ENCODE assay signal across 9 mouse cellular contexts in genomic region chr8:105466700-105467291, GRCm38 (mm10). TPM values are rescaled to one million over a fixed set of nuclear protein-coding genes. Genes with fewer than 3 reads are reported as not detected.
DNase-seq lines count a peak whose midpoint lies in the region; ATAC-seq lines count a peak whose summit lies in the region.
"Had no signal": no experiment of that assay in that cellular context is flagged by ENCODE, and none has a peak within 500 bp of the region (broad histone marks: within the 10 kb centered on the region; RNA-seq: fewer than 3 reads in every experiment).

No protein-coding gene starts in this region.

- H3K27me3 ChIP-seq in midbrain, embryonic 13.5 days: no peaks in the 10 kb centered on the region
- H3K27me3 ChIP-seq in midbrain, embryonic 10.5 days (ENCODE audit: low read depth, poor library complexity, severe bottlenecking): peaks cover 14% of the 10 kb centered on the region
- H3K27me3 ChIP-seq in hindbrain, embryonic 16.5 days (replicated peaks; ENCODE audit: control insufficient read depth, insufficient read depth, low read length): no peaks in the 10 kb centered on the region
- no peaks in the 10 kb centered on the region for H3K27me3 ChIP-seq in midbrain, embryonic 15.5 days (replicated peaks)

- no peaks in the 10 kb centered on the region for H3K9me3 ChIP-seq in midbrain, embryonic 13.5 days
- no peaks in the 10 kb centered on the region for H3K9me3 ChIP-seq in midbrain, embryonic 10.5 days (replicated peaks)
- no peaks in the 10 kb centered on the region for H3K9me3 ChIP-seq in hindbrain, embryonic 16.5 days (ENCODE audit: control insufficient read depth, low read length)
- H3K9me3 ChIP-seq in midbrain, embryonic 15.5 days: no peaks in the 10 kb centered on the region

- peaks cover 55% of the 10 kb centered on the region for H3K4me1 ChIP-seq in midbrain, embryonic 13.5 days (replicated peaks)
- peaks cover 57% of the 10 kb centered on the region for H3K4me1 ChIP-seq in midbrain, embryonic 10.5 days
- H3K4me1 ChIP-seq in hindbrain, embryonic 16.5 days (ENCODE audit: control insufficient read depth, insufficient read depth, low read depth, low read length): peaks cover 43% of the 10 kb centered on the region
- peaks cover 43% of the 10 kb centered on the region for H3K4me1 ChIP-seq in midbrain, embryonic 15.5 days

- WGBS in midbrain, embryonic 13.5 days: 84% methylated on average over 7 of the region's 7 CpGs
- 84% methylated on average over 7 of the region's 7 CpGs for WGBS in midbrain, embryonic 10.5 days
- WGBS in hindbrain, embryonic 16.5 days: 56% methylated on average over 7 of the region's 7 CpGs
- 71% methylated on average over 7 of the region's 7 CpGs for WGBS in midbrain, embryonic 15.5 days

- no peak overlapping the region for H3K4me2 ChIP-seq in midbrain, embryonic 13.5 days (replicated peaks)
- H3K4me2 ChIP-seq in hindbrain, embryonic 16.5 days (ENCODE audit: low read length): no peak overlapping the region; the same call in 1 of the 2 replicates
- H3K4me2 ChIP-seq in midbrain, embryonic 15.5 days: no peak overlapping the region

- peak overlapping the region; percentile 56; the same call in 1 of the 2 replicates for H3K27ac ChIP-seq in midbrain, embryonic 13.5 days
- no peak overlapping the region; the same call in 1 of the 2 replicates for H3K27ac ChIP-seq in midbrain, embryonic 10.5 days (replicated peaks)
- peak overlapping the region; percentile 71 for H3K27ac ChIP-seq in hindbrain, embryonic 16.5 days (ENCODE audit: low read depth, low read length)
- peak overlapping the region; percentile 64 for H3K27ac ChIP-seq in midbrain, embryonic 15.5 days
- H3K27ac ChIP-seq: kidney, postnatal 0 days had no signal

- H3K36me3 ChIP-seq in midbrain, embryonic 13.5 days: peaks cover 21% of the 10 kb centered on the region
- peaks cover 21% of the 10 kb centered on the region for H3K36me3 ChIP-seq in midbrain, embryonic 10.5 days
- H3K36me3 ChIP-seq in hindbrain, embryonic 16.5 days (ENCODE audit: control insufficient read depth, insufficient read depth, low read length): peaks cover 7% of the 10 kb centered on the region
- H3K36me3 ChIP-seq in midbrain, embryonic 15.5 days (replicated peaks): no peaks in the 10 kb centered on the region

- DNase-seq in midbrain, embryonic 10.5 days (ENCODE audit: low spot score): no peak
- peak; percentile 94 for DNase-seq in cerebellum, adult 9-11 months
- no peak for DNase-seq in T-cell, adult 2 months (ENCODE audit: low spot score)
- DNase-seq: thymus, postnatal 4 days had no signal

- no peak overlapping the region for H3K4me3 ChIP-seq in midbrain, embryonic 13.5 days (replicated peaks)
- no peak overlapping the region for H3K4me3 ChIP-seq in midbrain, embryonic 10.5 days
- H3K4me3 ChIP-seq in hindbrain, embryonic 16.5 days (ENCODE audit: low read length): no peak overlapping the region
- no peak overlapping the region for H3K4me3 ChIP-seq in midbrain, embryonic 15.5 days

- H3K9ac ChIP-seq in midbrain, embryonic 13.5 days (replicated peaks): no peak overlapping the region
- H3K9ac ChIP-seq in hindbrain, embryonic 16.5 days (ENCODE audit: low read depth, low read length): no peak overlapping the region
- H3K9ac ChIP-seq in midbrain, embryonic 15.5 days: no peak overlapping the region

- ATAC-seq in midbrain, embryonic 13.5 days: no peak
- ATAC-seq in hindbrain, embryonic 16.5 days: peak; percentile 24
- no peak for ATAC-seq in midbrain, embryonic 15.5 days (replicated peaks)
- ATAC-seq in erythroid progenitor cell, adult 5-6 weeks (replicated peaks; ENCODE audit: low FRiP score, poor library complexity, severe bottlenecking): no peak

RNA-seq across cellular contexts. Expression of gene Tppp3, which starts 4.5 kb away (rescaled TPM):
- 93.1 and 111 TPM in 2 replicates for polyA plus RNA-seq in midbrain, embryonic 13.5 days (2015; fragmentation: Nextera tagmentation; extraction: Ambion mirVana)
- polyA plus RNA-seq in midbrain, embryonic 10.5 days (2016; fragmentation: Nextera tagmentation; extraction: Ambion mirVana): 94.4 and 100.0 TPM in 2 replicates
- 246 and 256 TPM in 2 replicates for polyA plus RNA-seq in hindbrain, embryonic 16.5 days (2015; fragmentation: Nextera tagmentation; extraction: Ambion mirVana)
- 125 and 127 TPM in 2 replicates for polyA plus RNA-seq in midbrain, embryonic 15.5 days (2015; fragmentation: Nextera tagmentation; extraction: Ambion mirVana)
- total RNA-seq in erythroid progenitor cell, adult 5-6 weeks (2015; ENCODE audit: low replicate concordance): 2.5 TPM in 1 of 2 replicates, not detected in the other
- 2.2 TPM in 1 of 2 replicates, not detected in the other for total RNA-seq in erythroid progenitor cell, adult 5-6 weeks (2017; ENCODE audit: low replicate concordance)

RNA-seq across cellular contexts. Expression of gene Zdhhc1, which starts 29.9 kb away (rescaled TPM):
- polyA plus RNA-seq in midbrain, embryonic 13.5 days (2015; fragmentation: Nextera tagmentation; extraction: Ambion mirVana): 26.2 and 31.3 TPM in 2 replicates
- polyA plus RNA-seq in midbrain, embryonic 10.5 days (2016; fragmentation: Nextera tagmentation; extraction: Ambion mirVana): 18.6 and 24.0 TPM in 2 replicates
- 39.0 and 40.2 TPM in 2 replicates for polyA plus RNA-seq in hindbrain, embryonic 16.5 days (2015; fragmentation: Nextera tagmentation; extraction: Ambion mirVana)
- 36.5 and 39.9 TPM in 2 replicates for polyA plus RNA-seq in midbrain, embryonic 15.5 days (2015; fragmentation: Nextera tagmentation; extraction: Ambion mirVana)
- 2.5 TPM in 1 of 2 replicates, not detected in the other for total RNA-seq in erythroid progenitor cell, adult 5-6 weeks (2015; ENCODE audit: low replicate concordance)
- 0.39 TPM in 1 of 2 replicates, not detected in the other for total RNA-seq in erythroid progenitor cell, adult 5-6 weeks (2017; ENCODE audit: low replicate concordance)

RNA-seq across cellular contexts. Expression of gene Hsd11b2, which starts 51.8 kb away (rescaled TPM):
- 11.6 and 16.9 TPM in 2 replicates for polyA plus RNA-seq in midbrain, embryonic 13.5 days (2015; fragmentation: Nextera tagmentation; extraction: Ambion mirVana)
- polyA plus RNA-seq in midbrain, embryonic 10.5 days (2016; fragmentation: Nextera tagmentation; extraction: Ambion mirVana): 28.8 and 30.2 TPM in 2 replicates
- polyA plus RNA-seq in hindbrain, embryonic 16.5 days (2015; fragmentation: Nextera tagmentation; extraction: Ambion mirVana): 6.9 and 8.8 TPM in 2 replicates
- 4.7 and 4.9 TPM in 2 replicates for polyA plus RNA-seq in midbrain, embryonic 15.5 days (2015; fragmentation: Nextera tagmentation; extraction: Ambion mirVana)
- total RNA-seq in erythroid progenitor cell, adult 5-6 weeks (2015; ENCODE audit: low replicate concordance): not detected in 2 replicates
- not detected in 2 replicates for total RNA-seq in erythroid progenitor cell, adult 5-6 weeks (2017; ENCODE audit: low replicate concordance)

RNA-seq across cellular contexts. Expression of gene Lrrc36, which starts 53.4 kb away (rescaled TPM):
- polyA plus RNA-seq in midbrain, embryonic 13.5 days (2015; fragmentation: Nextera tagmentation; extraction: Ambion mirVana): 1.5 and 2.4 TPM in 2 replicates
- polyA plus RNA-seq in midbrain, embryonic 10.5 days (2016; fragmentation: Nextera tagmentation; extraction: Ambion mirVana): 2.6 and 3.7 TPM in 2 replicates
- 0.44 and 0.60 TPM in 2 replicates for polyA plus RNA-seq in hindbrain, embryonic 16.5 days (2015; fragmentation: Nextera tagmentation; extraction: Ambion mirVana)
- polyA plus RNA-seq in midbrain, embryonic 15.5 days (2015; fragmentation: Nextera tagmentation; extraction: Ambion mirVana): 0.97 and 1.3 TPM in 2 replicates
- total RNA-seq in erythroid progenitor cell, adult 5-6 weeks (2015; ENCODE audit: low replicate concordance): 1.4 TPM in 1 of 2 replicates, not detected in the other
- total RNA-seq in erythroid progenitor cell, adult 5-6 weeks (2017; ENCODE audit: low replicate concordance): 1.2 TPM in 1 of 2 replicates, not detected in the other

RNA-seq across cellular contexts. Expression of gene Kctd19, which starts 53.5 kb away (rescaled TPM):
- not detected in 2 replicates for polyA plus RNA-seq in midbrain, embryonic 13.5 days (2015; fragmentation: Nextera tagmentation; extraction: Ambion mirVana)
- 0.07 TPM in 1 of 2 replicates, not detected in the other for polyA plus RNA-seq in midbrain, embryonic 10.5 days (2016; fragmentation: Nextera tagmentation; extraction: Ambion mirVana)
- polyA plus RNA-seq in hindbrain, embryonic 16.5 days (2015; fragmentation: Nextera tagmentation; extraction: Ambion mirVana): 0.27 TPM in 1 of 2 replicates, not detected in the other
- not detected in 2 replicates for polyA plus RNA-seq in midbrain, embryonic 15.5 days (2015; fragmentation: Nextera tagmentation; extraction: Ambion mirVana)
- not detected in 2 replicates for total RNA-seq in erythroid progenitor cell, adult 5-6 weeks (2015; ENCODE audit: low replicate concordance)
- total RNA-seq in erythroid progenitor cell, adult 5-6 weeks (2017; ENCODE audit: low replicate concordance): not detected in 2 replicates
- polyA plus RNA-seq: kidney, postnatal 0 days had no signal
